Mouse (Mus musculus) midbrain, embryonic 12.5 days (tissue): ENCODE measurements around the gene Exosc9. TPM values are rescaled to one million over a fixed set of nuclear protein-coding genes. Genes with fewer than 3 reads are reported as not detected.

ENCODE experiments used
- polyA plus RNA-seq: library from polyadenylated mRNA; unstranded; fragments of >200 nt; fragmentation: Nextera tagmentation; extraction: Ambion mirVana; gene quantifications from 2 replicates; pipeline ENCODE4 v1.2.1, GENCODE M21; 2016

Exosc9 gene
- polyA plus RNA-seq, 1 experiment from 2014 or later, result 88.5 TPM

Other genes starting within 250 kb of the Exosc9 start
- 75.4 and 90.1 TPM in 2 replicates for gene Anxa5, start 76.7 kb upstream of the Exosc9 start, polyA plus RNA-seq
- 0.26 TPM in 1 of 2 replicates, not detected in the other for gene 1810062G17Rik, start 76.7 kb upstream of the Exosc9 start, polyA plus RNA-seq
- 0.96 and 1.2 TPM in 2 replicates for gene Gm11549, start 30.8 kb upstream of the Exosc9 start, polyA plus RNA-seq
- 203 and 207 TPM in 2 replicates for gene Ccna2, start 19.5 kb downstream of the Exosc9 start, polyA plus RNA-seq
- 21.5 and 21.7 TPM in 2 replicates for gene Bbs7, start 60.9 kb downstream of the Exosc9 start, polyA plus RNA-seq
- gene Trpc3, start 137.6 kb downstream of the Exosc9 start, polyA plus RNA-seq, result 4.9 and 6.3 TPM in 2 replicates